Mouse (Mus musculus) large intestine, adult 2 months (tissue): ENCODE measurements around the gene Rad54l. TPM values are rescaled to one million over a fixed set of nuclear protein-coding genes. Genes with fewer than 3 reads are reported as not detected.

Source experiments
- polyA plus RNA-seq: library from polyadenylated mRNA; depleted of rRNA; stranded (reverse); fragments of >200 nt; gene quantifications from 2 replicates; pipeline ENCODE4 v1.2.3, GENCODE M21; 2012; rRNA removed

The Rad54l gene
- polyA plus RNA-seq, 1 experiment: 6.2 TPM

Other genes with a start within 250 kb of the Rad54l start
- not detected in 2 replicates for gene Kncn, start 239.3 kb downstream of the Rad54l start, polyA plus RNA-seq
- gene 6430628N08Rik, start 233.0 kb downstream of the Rad54l start, polyA plus RNA-seq: not detected in 2 replicates
- not detected in 2 replicates for gene Dmbx1, start 183.8 kb downstream of the Rad54l start, polyA plus RNA-seq
- 58.1 and 79.3 TPM in 2 replicates for gene Faah, start 105.8 kb downstream of the Rad54l start, polyA plus RNA-seq
- gene Nsun4, start 69.8 kb downstream of the Rad54l start, polyA plus RNA-seq: 9.2 and 10.9 TPM in 2 replicates
- gene Uqcrh, start 48.6 kb downstream of the Rad54l start, polyA plus RNA-seq: 240 and 273 TPM in 2 replicates
- gene Lrrc41, start 48.4 kb downstream of the Rad54l start, polyA plus RNA-seq: 41.8 and 58.8 TPM in 2 replicates
- 23.0 and 26.3 TPM in 2 replicates for gene Pomgnt1, start 150 bp upstream of the Rad54l start, polyA plus RNA-seq
- gene Lurap1, start 27.6 kb upstream of the Rad54l start, polyA plus RNA-seq: 0.55 and 0.63 TPM in 2 replicates
- gene Tspan1, start 43.9 kb upstream of the Rad54l start, polyA plus RNA-seq: 109 and 298 TPM in 2 replicates
- gene 1700042G07Rik, start 49.7 kb upstream of the Rad54l start, polyA plus RNA-seq: not detected in 2 replicates
- gene Gm49337, start 49.7 kb upstream of the Rad54l start, polyA plus RNA-seq: not detected in 2 replicates
- 2.7 and 7.4 TPM in 2 replicates for gene Pik3r3, start 97.9 kb upstream of the Rad54l start, polyA plus RNA-seq